Mouse (Mus musculus) bone marrow, adult 2 months (tissue): ENCODE data around the gene Lypd4.

Experiments
- CTCF ChIP-seq: fragments of 200-500 bp; IDR thresholded peaks from 2 replicates; pipeline ENCODE4 v1.5.1; 2011; ENCODE audit warnings: low read length, control low read depth; ENCODE audit not compliant: control insufficient read depth, insufficient read depth
- POLR2A ChIP-seq: fragments of 200-500 bp; IDR thresholded peaks from 2 replicates; pipeline ENCODE4 v1.6.1; 2011; ENCODE audit warnings: low read depth, mild to moderate bottlenecking, control low read depth, low read length, borderline replicate concordance; ENCODE audit not compliant: control insufficient read depth

- TF ChIP-seq POLR2A (no peak), CTCF (no peak)
Observed at GRCm38 (mm10) chr7:24902264-24902629, 32.5 kb upstream of the Lypd4 start.
